Mouse (Mus musculus) liver, embryonic 14.5 days (tissue): ENCODE measurements at regions not wholly inside any gene's neighbourhood (a gene's known extent, or its start where the extent isn't known, plus 50 kb on each side); places are given as distances from the start of the nearest gene placed in this dataset.

Experiments
- CTCF ChIP-seq: IDR thresholded peaks from 2 replicates; pipeline ENCODE4 v1.5.1; 2016; ENCODE audit warnings: antibody characterized with exemption, low read depth, control low read depth
- EP300 ChIP-seq: IDR thresholded peaks from 2 replicates; pipeline ENCODE4 v1.6.1; 2016; ENCODE audit warnings: antibody characterized with exemption, low read depth

DNA sequence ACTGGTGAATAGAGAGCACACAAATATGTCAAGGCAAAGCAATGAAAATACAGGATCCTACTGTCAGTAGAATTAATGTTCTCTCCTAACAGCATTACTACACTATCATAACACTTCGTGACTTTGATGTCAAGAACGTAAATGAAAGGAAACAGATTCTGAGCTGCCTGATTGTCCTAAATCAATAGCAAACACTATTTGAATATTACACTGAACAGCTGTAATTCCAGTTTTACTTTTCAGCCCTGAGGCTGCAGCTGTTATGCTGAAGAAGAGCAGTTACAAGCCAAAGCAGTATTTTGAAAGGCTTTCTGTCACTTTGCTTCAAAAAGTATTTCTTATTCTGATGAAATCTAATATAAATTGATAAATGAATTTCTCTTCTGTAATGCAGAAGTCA, 828.7 kb upstream of the Adgrl2 start:
- TF ChIP-seq CTCF (no peak), EP300 (no peak)
